In genomic region chr10:8176008-8176350, GRCm38 (mm10) we compare ENCODE assay signal across 11 mouse cellular contexts.
DNase-seq lines count a peak whose midpoint lies in the region; ATAC-seq and TF ChIP-seq lines count a peak whose summit lies in the region.
"Had no signal": no experiment of that assay in that cellular context is flagged by ENCODE, and none has a peak within 500 bp of the region (broad histone marks: within the 10 kb centered on the region; RNA-seq: fewer than 3 reads in every experiment).

No protein-coding gene starts in this region.

- WGBS in heart, embryonic 15.5 days = 80% methylated on average over 3 of the region's 3 CpGs
- WGBS in thymus, adult 2 months = 35% methylated on average over 3 of the region's 3 CpGs
- 71% methylated on average over 3 of the region's 3 CpGs for WGBS in limb, embryonic 14.5 days

- H3K4me3 ChIP-seq in heart, embryonic 15.5 days = no peak overlapping the region
- H3K4me3 ChIP-seq in thymus, adult 2 months (ENCODE audit: control insufficient read depth, insufficient read depth, low read length) = no peak overlapping the region
- H3K4me3 ChIP-seq in limb, embryonic 14.5 days (replicated peaks; ENCODE audit: low read length) = no peak overlapping the region

- H3K36me3 ChIP-seq in heart, embryonic 15.5 days = no peaks in the 10 kb centered on the region
- no peaks in the 10 kb centered on the region for H3K36me3 ChIP-seq in thymus, adult 2 months (ENCODE audit: control insufficient read depth, insufficient read depth, low read length)
- H3K36me3 ChIP-seq in limb, embryonic 14.5 days (ENCODE audit: control insufficient read depth, insufficient read depth, low read length) = no peaks in the 10 kb centered on the region

- no peak overlapping the region for H3K9ac ChIP-seq in heart, embryonic 15.5 days
- H3K9ac ChIP-seq in limb, embryonic 14.5 days (ENCODE audit: low read depth, low read length, severe bottlenecking) = no peak overlapping the region

- H3K27me3 ChIP-seq in heart, embryonic 15.5 days = no peaks in the 10 kb centered on the region
- H3K27me3 ChIP-seq in thymus, adult 2 months (ENCODE audit: control insufficient read depth, insufficient read depth, low read length) = no peaks in the 10 kb centered on the region
- H3K27me3 ChIP-seq in limb, embryonic 14.5 days (ENCODE audit: control insufficient read depth, insufficient read depth, low read length) = no peaks in the 10 kb centered on the region

- no peak overlapping the region for H3K4me2 ChIP-seq in heart, embryonic 15.5 days
- no peak overlapping the region for H3K4me2 ChIP-seq in limb, embryonic 14.5 days (replicated peaks; ENCODE audit: low read depth, low read length, severe bottlenecking)

- no peak for DNase-seq in heart, postnatal 4 days
- no peak for DNase-seq in thymus, adult 2 months
- no peak for DNase-seq in thymus, postnatal 4 days
- no peak for DNase-seq in limb, embryonic 14.5 days (ENCODE audit: low spot score)
- no peak for DNase-seq in frontal cortex, postnatal 25 days (ENCODE audit: low spot score in 2 of 2)
- DNase-seq in cerebellum, adult 18-20 months = no peak
- DNase-seq in adrenal gland, postnatal 4 days (ENCODE audit: low spot score in 2 of 2) = no peak
- DNase-seq: cerebellum, postnatal 14 days; kidney, adult 18-20 months had no signal

- TF ChIP-seq POLR2A in thymus, adult 2 months (IDR thresholded peaks at IDR 0.05; ENCODE audit: control insufficient read depth, extremely low read depth, insufficient read depth, low read length, poor library complexity) = no peak
- TF ChIP-seq POLR2A in limb, embryonic 14.5 days (IDR thresholded peaks at IDR 0.05; ENCODE audit: borderline replicate concordance, extremely low read depth, insufficient read depth, insufficient read length) = no peak

- H3K4me1 ChIP-seq in heart, embryonic 15.5 days (replicated peaks) = peaks cover 3% of the 10 kb centered on the region; the same call in 1 of the 2 replicates
- H3K4me1 ChIP-seq in thymus, adult 2 months (replicated peaks; ENCODE audit: control insufficient read depth, insufficient read depth, low read length) = peaks cover 21% of the 10 kb centered on the region
- peaks cover 27% of the 10 kb centered on the region for H3K4me1 ChIP-seq in limb, embryonic 14.5 days (ENCODE audit: control insufficient read depth, insufficient read depth, low read length)

- no peak for ATAC-seq in heart, embryonic 15.5 days (replicated peaks; ENCODE audit: insufficient number of reproducible peaks, insufficient read depth, low FRiP score, low read depth)
- ATAC-seq in limb, embryonic 14.5 days (ENCODE audit: low FRiP score, low read depth) = 0 out of 2 replicates have a peak, but pooled peaks have one; percentile 14

- no peaks in the 10 kb centered on the region for H3K9me3 ChIP-seq in heart, embryonic 15.5 days (replicated peaks)
- no peaks in the 10 kb centered on the region for H3K9me3 ChIP-seq in limb, embryonic 14.5 days (ENCODE audit: control insufficient read depth, low read length)

- peak overlapping the region; percentile 23; the same call in 1 of the 2 replicates for H3K27ac ChIP-seq in heart, embryonic 15.5 days
- peak overlapping the region; percentile 95 for H3K27ac ChIP-seq in thymus, adult 2 months (ENCODE audit: control insufficient read depth, insufficient read depth, low read length)
- peak overlapping the region; percentile 57; the same call in 1 of the 2 replicates for H3K27ac ChIP-seq in limb, embryonic 14.5 days (replicated peaks; ENCODE audit: low read depth, low read length)
- H3K27ac ChIP-seq: macrophage had no signal

- TF ChIP-seq CTCF in thymus, adult 2 months (IDR thresholded peaks at IDR 0.05; ENCODE audit: borderline replicate concordance, control insufficient read depth, extremely low read depth, insufficient read depth, low read length, poor library complexity) = no peak

Comparison
In these comparisons a context has a peak if more than half of its experiments do, and no peak if none do; other contexts are left out.
1. H3K27ac ChIP-seq: peak in every context shown above with its lines; median percentile 95 in thymus, adult 2 months; 57 in limb, embryonic 14.5 days; 23 in heart, embryonic 15.5 days.